Mouse (Mus musculus) erythroblast, embryonic 14.5 days (primary cell): ENCODE data around the gene Abcc2.

Experiments used
- GATA1 ChIP-seq: IDR thresholded peaks from 2 replicates; pipeline ENCODE4 v1.6.1; 2012; ENCODE audit warnings: low read length, inconsistent platforms, mixed read lengths
- TAL1 ChIP-seq: IDR thresholded peaks from 3 replicates; pipeline ENCODE4 v1.6.1; 2012; ENCODE audit warnings: low read length, inconsistent platforms, mixed read lengths

- TF ChIP-seq GATA1, result no peak
- TF ChIP-seq TAL1, result no peak
Observed at GRCm38 (mm10) chr19:43772311-43772710, 9.7 kb upstream of the Abcc2 start.
